Mouse (Mus musculus) layer of hippocampus, postnatal 14 days (tissue): Measurements from ENCODE around the gene Vcp. TPM values are rescaled to one million over a fixed set of nuclear protein-coding genes. Genes with fewer than 3 reads are reported as not detected.
"Not testable (repeated sequence)": the region's sequence is repeated elsewhere in the genome, so short reads cannot be mapped to it uniquely, and the experiment has no call there.

Experiments
- DNase-seq, 2 experiments: peaks; one replicate each; pipeline ENCODE4 v3.0.0; 2021 to 2022; ENCODE audit warnings: low spot score in 2 of 2, mixed read lengths in 1 of 2
- total RNA-seq, 2 experiments: library from RNA; stranded (reverse); gene quantifications; 2 replicates each; pipeline ENCODE4 v1.2.3; 2021

The Vcp gene
- total RNA-seq, 2 experiments from 2014 or later, result 214 to 228 TPM

DNA sequence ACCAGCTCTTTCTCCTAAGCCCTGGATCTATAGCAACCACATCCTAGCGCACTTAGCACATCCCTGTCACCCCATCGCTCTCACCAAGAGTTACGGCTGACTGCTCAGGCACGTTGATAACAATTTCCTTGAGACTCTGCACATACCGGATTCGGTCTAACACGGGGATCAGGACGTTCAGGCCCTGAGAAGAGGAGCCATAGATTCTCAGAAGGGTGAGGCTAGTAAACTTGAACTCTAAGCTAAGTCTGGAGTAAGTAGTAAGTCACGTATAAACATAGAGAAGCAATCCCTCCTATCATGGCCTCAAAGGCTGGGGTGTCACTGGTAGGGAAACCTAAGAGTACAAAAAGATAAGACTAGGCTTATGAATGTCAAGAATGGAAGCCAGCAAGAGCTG lies 30.0 kb upstream of the Vcp start:
- DNase-seq, result no peak

DNA sequence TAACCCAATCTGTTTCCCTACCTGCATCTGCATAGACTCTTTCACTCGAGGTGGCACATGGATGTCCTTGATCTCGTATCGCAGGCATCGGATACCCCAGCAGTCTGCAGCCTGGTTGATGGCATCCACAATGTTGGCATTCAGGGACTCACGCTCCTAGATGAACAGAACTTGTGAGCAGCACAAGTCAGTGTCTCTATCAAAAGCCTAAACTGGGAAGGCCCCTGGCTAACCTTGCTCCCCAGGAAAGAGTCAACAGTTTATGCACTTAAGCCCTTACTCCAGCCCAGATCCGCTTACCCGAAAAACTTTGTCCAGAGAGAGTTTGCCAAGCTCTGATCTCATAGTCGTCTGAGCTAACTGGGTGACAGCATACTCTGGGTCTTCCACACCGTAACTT lies 29.4 kb upstream of the Vcp start:
- DNase-seq, result no peak

DNA sequence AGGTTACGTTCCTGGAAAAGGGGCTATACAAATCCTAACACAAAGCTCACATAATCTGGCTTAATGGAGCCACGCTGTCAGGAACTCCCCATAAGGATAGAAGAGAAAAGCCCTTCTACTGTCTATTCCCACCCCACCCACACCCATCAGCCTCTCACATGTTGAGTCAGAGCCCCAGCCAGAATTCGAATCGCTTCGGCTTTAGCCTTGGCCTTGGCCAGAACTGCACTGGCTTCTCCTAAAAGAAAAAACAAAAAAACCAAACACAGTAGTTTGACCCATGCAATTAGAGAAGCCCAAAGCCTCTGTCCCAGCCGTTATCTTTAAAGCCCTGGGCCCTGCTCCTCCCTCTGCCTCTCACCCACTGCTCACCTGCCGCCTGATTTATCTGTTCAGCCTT lies 28.8 kb upstream of the Vcp start:
- no peak for DNase-seq

DNA sequence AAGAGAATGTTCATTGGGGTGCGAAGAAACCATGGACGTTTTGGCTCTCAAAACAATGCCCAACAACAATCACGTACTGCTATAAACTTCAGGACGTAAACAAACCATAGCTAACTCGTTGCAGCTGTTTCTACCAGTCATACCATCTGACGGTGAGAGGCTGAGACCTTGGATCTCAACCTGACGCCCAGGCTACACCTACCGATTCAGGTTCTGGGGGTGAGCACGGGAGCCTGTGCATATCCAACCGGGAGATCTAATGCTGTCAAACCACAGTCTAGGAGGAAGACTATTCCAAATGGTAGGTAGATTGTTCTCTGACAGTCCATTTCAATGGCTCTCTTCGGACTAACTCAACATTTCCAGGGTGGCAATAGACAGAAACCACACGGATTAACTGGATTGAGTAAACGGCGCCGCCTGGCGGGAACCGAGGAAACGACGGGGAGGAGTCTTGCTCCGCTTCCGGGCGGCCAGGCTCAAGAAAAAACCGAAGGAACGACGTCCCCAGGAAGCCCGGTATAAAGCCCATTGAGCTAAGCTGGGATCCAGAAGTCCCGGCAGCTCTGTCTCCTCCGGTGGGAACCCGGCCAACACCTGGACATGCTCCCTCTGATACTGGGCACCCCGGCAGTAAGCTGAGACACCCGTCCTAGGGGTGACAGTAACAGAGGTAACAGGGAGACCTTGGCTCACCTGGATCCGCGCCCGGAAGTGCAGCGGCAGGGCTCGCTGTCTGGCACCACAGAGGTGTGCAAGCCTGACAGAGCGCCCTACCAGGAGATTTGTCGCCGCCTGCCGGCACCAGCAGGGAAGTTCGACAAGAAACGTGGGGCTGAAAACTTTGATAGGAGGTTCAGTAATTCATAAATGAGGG lies 25.0 kb upstream of the Vcp start, which contains the start of gene Pigo:
Pigo (minus strand) TSS at position 736 of the 877 bp plus-strand sequence.
- DNase-seq, result peak; percentile 96 to 99

DNA sequence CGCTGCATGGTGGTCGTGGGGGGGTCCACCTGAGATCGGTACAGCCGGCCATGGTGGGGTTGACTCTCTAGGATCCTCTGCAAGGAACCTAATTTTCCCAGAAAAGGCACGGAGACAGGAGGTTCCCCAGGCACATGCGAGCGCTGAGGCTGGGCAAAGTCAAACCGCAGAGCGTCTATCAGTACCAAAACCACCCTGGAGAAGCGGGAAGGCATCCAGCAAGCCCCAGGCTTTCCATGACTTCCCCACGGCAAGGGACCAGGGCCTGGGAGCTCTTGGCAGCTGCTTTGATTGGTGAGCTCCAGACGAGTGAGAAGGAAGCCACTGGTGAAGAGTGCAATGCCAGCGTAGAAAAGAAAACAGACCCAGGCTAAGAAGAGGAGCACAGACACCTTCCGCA lies 24.4 kb upstream of the Vcp start:
- DNase-seq, result no peak

DNA sequence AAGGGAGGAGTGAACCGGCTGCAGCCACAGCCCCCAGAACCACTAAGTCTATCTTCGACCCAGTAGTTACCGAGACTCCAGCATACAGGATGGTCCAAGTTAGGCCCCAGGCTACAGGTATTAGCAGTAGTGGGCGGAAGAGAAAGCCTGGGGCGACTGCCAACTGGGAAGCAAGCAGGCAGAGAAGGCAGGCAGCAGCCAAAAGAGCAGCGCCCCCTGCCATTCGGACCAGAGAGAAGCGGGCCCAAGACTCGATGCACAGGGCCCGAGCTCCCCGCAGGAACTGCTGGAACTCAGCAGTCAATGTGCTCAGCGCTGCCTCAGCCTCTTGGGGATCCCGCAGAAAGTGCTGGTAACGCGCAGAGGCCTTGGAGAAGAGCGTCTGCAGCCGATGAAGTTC lies 21.0 kb upstream of the Vcp start:
- DNase-seq, result no peak

DNA sequence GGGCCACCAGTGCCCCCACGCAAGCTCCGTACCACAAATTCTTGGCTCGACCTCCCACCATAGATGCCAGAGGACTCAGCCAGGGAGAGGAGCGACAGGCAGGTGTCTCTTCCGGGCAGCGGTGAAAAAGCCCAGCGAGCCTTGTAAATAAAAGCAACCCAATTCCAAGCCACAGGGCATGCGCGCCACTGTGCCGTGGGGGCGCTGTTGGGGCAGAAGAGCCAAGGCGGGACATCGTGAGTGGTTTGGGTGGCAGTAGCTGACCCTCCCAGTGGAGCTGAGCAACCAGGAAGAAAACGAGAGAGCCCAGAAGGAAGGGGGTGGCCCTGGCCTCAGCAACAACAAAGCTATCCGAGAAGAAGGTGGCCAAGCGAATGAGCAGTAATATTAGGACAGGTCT lies 20.6 kb upstream of the Vcp start:
- no peak for DNase-seq

DNA sequence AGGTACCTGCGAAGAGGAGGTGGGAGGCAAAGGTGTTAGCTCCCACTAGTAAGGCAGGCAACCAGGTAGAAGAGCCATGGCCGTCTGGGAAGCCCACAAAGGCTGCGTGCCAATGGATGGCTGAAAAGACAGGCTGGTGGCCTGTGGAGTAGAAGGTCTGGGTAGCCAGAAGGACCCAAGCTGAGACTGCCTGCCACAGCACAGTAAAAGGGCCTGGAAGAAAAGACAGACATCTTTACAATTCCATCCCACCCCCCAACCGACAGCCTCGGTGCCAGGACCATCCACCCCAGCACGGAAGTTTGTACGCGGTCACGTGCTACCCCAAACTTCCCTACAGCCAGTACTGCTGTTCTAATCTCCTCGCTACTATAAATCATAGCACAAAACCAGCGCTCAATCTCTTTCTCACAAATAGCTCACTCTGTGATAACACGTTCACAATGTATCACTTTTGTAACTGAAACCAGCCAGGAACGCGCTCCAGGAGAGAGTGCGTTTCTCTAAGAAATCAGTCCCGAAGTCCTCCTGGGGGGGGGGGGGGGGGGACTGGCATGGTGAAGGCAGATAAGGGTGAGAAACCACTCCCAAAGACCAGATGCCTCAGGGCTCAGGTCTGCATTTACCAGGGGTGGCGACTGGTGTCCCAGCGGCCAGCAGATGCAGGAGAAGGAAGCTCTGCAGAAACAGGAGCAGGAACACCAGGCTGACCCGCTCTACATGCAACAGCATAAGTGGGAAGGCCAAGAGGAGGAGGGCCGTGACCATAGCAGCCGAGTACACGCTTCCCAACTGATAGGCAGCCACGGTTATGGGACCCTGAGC lies 19.5 kb upstream of the Vcp start:
- DNase-seq, result no peak

DNA sequence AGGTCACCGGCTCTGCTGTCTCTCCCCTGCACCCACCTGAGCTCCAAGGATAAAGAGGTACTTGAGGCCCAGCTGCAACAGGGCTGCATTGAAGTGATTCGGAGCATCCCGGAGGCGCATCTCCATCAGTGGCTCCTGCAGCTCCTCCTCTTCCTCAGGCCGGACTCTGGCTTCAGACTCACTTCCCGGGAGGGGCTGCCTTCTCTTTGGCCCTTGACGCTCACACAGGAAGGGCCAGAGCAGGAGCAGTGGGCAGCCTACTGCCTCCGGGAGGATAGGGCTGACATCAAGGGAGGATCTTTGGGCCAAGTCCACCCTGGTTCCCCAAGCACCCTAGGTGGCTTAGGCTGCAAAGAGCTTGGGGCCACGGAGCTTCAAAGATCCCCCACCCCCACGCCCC lies 18.9 kb upstream of the Vcp start:
- DNase-seq, result no peak

DNA sequence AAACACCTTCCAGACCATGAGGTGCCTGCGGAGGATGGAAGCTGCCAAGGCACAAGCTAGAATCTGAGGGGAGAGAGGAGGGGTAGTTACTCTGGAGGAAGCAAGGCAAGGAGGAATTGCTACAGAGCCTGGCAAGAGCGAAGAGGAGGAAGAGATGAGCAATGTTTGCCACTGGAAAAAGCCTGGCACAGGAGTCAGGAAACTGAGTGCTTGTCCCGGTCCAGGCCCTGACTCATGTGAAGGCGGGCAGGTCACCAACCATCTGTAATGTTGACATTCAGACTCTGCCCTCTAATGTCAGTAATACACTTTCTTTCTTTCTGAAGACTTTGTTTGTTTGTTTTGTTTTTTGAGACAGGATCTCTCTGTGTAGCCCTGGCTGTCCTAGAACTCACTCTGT lies 17.8 kb upstream of the Vcp start:
- no peak for DNase-seq

DNA sequence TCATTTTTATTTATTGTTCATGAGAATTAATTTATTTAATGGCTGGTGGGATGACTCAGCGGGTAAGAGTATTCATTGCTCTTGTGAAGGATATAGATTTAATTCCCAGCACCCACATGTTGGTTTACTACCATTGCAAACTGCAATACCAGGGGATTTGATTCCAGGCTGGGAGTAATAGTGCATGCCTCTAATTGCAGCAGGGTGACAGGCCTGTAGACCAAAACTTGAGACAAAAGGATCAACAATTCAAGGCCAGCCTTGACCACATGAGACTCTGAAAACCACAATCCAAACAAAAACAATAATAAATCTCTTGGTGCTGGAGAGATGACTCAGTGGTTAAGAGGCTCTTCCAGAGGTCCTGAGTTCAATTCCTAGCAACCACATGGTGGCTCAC lies 11.8 kb upstream of the Vcp start:
- no peak for DNase-seq

DNA sequence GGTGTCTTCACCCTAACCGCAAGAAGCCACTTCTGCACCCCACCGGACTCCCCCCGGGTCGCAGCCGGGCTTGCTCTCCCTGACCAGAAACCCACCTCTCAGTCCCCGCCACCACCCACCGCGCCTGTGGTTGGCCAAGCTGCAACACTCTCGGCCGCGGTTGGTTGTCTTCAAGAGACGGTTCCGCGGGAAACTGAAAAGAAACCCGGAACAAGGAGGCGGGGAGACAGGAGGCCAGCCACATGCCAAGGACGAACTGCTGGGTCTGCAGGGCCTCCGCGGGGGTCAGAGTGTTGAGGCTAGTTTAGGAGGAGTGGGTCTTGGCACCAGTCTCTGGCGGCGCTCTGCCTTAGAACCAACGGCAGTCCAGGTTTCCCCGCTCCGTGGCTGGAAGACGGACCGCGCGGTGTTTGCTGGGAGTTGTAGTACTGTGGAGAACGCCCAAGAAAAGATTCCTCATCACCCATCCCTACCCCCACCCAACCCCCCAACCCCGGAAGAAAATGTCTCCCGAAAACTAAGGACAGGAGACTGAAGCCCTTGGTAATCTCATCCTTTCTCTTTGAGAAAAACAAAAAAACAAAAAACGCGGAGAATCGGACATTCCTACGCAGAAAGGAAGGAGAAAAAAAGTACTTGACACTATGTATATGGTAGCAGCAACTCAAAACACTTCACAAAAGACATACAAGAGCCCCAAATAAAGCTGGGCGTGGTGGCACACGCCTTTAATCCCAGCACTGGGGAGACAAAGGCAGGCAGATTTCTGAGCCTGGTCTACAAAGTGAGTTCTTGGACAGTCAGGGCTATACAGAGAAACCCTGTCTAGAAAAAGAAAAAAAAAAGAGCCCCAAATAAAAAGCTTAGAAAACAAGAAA lies 10.1 kb upstream of the Vcp start, which contains the start of gene Fancg:
Fancg (minus strand) TSS at position 346 of the 878 bp plus-strand sequence.
- DNase-seq, result peak; percentile 78 to 85

DNA sequence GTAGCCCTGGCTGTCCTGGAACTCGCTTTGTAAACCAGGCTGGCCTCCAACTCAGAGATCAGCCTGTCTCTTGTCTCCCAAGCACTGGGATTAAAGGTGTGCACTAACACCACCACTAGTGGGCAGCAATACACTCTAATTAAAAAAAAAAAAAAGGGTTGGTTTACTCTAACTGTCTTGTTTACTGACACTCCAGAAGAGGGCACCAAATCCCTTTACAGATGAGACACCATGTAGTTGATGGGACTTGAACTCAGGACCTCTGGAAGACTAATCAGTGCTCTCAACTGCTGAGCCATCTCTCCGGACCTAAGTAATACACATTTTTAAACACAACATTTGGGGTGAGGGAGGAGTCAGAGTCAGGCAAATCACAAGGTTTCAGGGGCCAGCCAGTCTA lies 5.5 kb upstream of the Vcp start:
- DNase-seq, result peak in 1 of 2 experiments; percentile 41

DNA sequence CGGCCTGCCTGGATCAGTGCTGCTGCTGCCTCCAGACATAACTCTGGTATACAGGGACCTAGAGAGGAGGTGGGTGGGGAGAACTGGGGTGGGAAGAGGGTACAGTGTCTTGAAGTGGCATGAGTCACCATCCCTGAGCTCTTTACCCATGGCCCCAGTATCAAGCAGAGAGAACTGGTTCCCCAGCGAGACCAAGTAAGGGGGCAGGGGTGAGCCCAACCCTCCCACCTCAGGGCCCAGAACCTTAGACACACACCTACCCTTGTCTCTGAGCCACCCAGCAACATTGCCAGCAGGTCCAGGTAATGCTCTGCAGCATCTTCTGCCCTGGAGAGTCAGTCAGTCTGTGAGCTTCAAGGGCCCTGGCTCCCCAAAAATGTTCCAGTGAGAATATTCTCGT lies 4.6 kb upstream of the Vcp start:
- no peak for DNase-seq

DNA sequence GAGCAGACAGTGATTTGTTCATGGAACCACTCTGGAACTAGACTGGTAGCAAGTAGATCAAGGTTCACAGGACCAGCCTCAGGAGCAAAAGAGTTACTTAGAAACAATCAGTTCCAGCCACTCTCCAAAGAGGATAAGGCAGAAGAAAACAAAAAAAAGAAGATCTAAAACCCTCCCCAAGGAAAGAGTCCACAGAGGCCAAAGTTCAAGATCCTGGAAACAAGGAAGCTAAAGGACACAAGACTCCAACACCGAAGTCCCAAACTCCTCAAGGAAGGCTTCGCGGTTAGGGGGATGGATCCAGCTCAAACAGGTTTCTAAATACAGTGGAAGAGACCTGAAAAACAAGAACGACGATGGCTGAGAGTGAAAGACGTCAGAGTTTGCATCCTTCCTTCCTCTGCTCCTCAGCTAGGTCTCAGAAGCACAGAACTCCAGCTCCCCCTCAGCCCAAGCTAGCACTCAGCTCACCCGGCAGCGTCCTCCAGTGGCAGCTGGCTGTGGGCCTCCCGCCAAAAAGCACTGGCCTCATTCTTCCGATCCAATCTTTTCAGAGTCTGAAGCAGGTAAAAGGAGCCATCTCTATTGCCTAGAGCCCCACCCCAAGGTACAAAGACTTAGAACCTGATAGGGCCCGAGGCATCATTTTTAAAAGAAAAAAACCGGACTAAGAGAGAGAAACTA lies 2.6 kb upstream of the Vcp start:
- no peak for DNase-seq

DNA sequence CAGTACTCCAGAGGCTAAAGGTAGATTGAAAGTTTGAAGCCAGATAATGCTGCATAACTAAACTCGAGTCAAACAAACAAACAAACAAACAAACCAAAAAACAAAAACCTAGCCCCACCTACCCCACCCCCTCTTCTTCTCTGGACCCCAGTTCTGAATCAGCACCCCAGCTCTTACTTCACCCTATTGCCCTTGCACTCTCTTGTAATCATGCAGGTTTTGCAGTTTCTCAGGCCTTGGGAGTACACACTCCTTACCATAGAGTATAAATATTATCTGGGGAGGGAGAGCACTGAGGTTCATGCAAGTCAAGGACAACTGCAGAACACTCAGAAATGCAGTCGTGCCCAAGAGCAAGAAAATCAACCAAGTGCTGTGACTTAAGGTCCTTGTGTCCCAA lies 965 bp upstream of the Vcp start:
- no peak for DNase-seq

DNA sequence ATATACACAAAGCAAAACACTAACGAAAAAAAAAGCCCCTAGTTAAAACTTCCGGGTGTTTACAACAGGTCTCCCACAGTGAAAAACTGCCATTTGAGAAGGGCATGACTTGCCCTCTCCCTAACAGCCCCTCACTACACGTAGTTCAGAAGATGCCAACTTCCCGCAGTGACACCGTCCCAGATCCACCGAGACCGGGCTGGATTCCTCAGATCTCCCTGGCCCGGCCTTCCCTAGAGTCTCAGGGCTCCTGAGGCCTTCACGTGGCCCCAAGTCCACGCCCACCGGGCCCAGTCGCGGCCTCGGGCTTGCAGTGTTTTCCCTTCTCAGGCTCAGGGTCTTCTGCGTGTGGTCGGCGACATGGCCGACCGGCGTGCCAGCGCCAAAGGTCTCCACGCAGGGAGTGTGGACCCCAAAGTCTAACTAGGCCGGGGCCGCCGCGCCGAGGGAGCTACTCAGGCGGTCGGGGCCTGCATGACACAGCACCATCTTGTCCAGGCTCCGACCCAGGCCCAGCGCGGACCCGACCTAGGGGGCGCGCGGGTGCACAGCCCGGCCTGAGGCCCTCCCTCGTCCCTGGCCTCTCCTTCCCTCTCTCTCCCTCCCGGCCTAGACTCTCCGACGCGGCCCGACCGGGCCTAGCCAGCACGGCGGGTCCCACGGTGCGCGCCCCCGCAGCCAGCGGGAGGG lies 711 bp downstream of the Vcp start:
- peak; percentile 67 to 68 for DNase-seq

DNA sequence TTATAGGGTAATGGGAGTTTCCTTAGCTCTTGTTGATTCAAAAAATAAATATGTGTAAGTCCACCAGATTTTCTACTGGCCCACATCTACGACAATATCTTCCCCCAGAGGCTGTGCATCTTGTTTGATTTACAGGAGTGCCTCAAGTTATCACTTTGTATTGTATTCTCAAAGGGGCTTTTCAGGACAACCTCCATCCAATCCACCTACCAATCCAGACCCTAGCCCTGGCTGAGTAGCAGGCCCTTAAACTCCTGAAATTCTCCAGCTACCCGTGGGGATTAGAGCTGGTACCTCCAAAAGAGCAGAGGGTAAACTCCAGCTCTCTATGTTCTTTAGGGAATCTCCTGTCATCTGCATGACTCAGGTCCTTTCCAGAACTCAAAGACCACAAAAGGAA lies 2.3 kb downstream of the Vcp start:
- DNase-seq, result no peak

DNA sequence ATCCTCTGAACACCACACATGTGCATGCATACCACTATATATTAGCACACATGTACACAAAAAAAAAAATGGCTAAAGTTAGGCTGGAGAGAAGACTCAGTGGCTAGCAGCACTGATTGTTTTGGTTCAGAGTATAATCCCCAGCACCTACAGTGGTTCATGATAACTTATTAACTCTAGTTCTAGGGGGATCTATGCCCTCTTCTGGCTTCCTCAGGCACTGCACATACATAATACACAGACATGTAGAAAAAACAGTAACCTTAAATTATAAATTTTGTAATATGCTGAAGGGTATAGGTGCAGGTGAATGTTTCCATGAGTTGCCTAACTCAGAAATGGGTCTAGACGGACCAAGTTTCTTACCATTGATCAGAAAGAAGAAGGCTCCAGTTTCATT lies 12.0 kb downstream of the Vcp start:
- DNase-seq, result no peak

DNA sequence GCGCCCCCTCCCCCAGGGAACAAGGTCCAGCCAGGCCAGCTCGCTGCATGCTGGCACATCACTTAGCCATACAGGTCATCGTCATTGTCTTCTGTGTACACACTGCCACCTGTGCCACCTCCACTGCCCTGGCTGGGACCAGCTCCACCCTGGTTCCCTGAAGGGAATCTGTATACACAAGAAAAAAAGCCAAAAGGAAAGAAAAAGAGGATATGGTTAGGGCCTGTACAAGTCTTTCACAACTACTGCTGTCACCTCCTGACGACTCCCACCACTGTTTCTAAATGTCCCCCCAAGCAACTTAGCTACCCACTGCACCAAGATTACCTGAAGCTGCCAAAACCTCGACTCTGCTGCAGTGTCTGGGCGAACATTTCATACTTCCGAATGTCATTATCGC lies 19.8 kb downstream of the Vcp start:
- DNase-seq, result not testable (repeated sequence)
